In the genomic region with DNA sequence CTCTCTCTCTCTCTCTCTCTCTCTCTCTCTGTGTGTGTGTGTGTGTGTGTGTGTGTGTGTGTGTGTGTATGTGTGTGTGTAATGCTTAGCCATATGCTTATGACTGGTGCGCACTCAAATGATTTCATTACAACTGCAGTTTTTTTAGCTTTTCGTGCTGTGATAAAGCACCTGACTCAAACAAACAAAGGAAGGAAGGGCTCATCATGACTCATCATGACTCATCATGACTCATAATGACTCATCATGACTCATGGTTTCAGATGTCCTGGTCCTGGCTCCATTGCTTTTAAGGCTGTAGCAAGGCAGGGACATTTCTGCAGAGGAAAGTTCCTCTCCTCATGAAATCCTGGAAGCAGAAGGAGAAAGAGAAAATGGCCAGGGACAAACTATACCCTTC, we compare ENCODE assay signal across 23 mouse cellular contexts.
A peak's percentile ranks its signal among the peaks of the same experiment; 100 is the strongest.
DNase-seq lines count a peak whose midpoint lies in the region; TF ChIP-seq lines count a peak whose summit lies in the region.
"Had no signal": no experiment of that assay in that cellular context is flagged by ENCODE, and none has a peak within 500 bp of the region (broad histone marks: within the 10 kb centered on the region; RNA-seq: fewer than 3 reads in every experiment).

No protein-coding gene starts in this region.

- no peaks in the 10 kb centered on the region for H3K27me3 ChIP-seq in testis, adult 2 months (ENCODE audit: control insufficient read depth, insufficient read depth, low read length)
- H3K27me3 ChIP-seq in MEL (ENCODE audit: control insufficient read depth in 1 of 2, insufficient read depth in 2 of 2, low read length in 2 of 2): no peaks in the 10 kb centered on the region
- H3K27me3 ChIP-seq: neural tube, embryonic 15.5 days had no signal

- TF ChIP-seq EP300 in MEL (IDR thresholded peaks at IDR 0.05; ENCODE audit: low read depth in 1 of 2, low read length in 2 of 2): no peak

- no peak for TF ChIP-seq RAD21 in MEL (IDR thresholded peaks at IDR 0.05; ENCODE audit: low read depth, low read length)

- no peak for DNase-seq in testis, postnatal 14 days (ENCODE audit: low spot score)
- DNase-seq in MEL (ENCODE audit: low read depth, low spot score): peak; percentile 32
- peak; percentile 74 for DNase-seq in brain, adult 2 months (ENCODE audit: low read depth, low spot score)
- no peak for DNase-seq in urinary bladder, postnatal 25 days (ENCODE audit: low spot score)
- DNase-seq in cerebellum, postnatal 14 days: no peak
- DNase-seq in embryo, embryonic 10 days (ENCODE audit: low spot score): no peak
- DNase-seq: adrenal gland, postnatal 36 days; cerebellum, adult 9-11 months; embryo, embryonic 11 days; heart, postnatal 4 days; kidney, adult 11 months; layer of hippocampus, postnatal 36 days; lung, postnatal 4 days; midbrain, embryonic 14.5 days; right cerebral cortex, postnatal 25 days; thymus, postnatal 25 days had no signal

- TF ChIP-seq POLR2A in testis, adult 2 months (IDR thresholded peaks at IDR 0.05; ENCODE audit: control insufficient read depth, low read depth, low read length): no peak
- TF ChIP-seq POLR2A in MEL (IDR thresholded peaks at IDR 0.05; ENCODE audit: control insufficient read depth in 1 of 2, insufficient read depth in 1 of 2, low read depth in 1 of 2, low read length in 2 of 2, poor library complexity in 1 of 2): no peak

- peak overlapping the region; percentile 18; the same call in 1 of the 2 replicates for H3K4me3 ChIP-seq in testis, adult 2 months (ENCODE audit: control insufficient read depth, low read depth, low read length)
- H3K4me3 ChIP-seq in MEL (ENCODE audit: control insufficient read depth in 1 of 2, insufficient read depth in 1 of 2, low read depth in 2 of 2, low read length in 2 of 2): no peak overlapping the region
- H3K4me3 ChIP-seq: lung, embryonic 15.5 days; myocyte; neural tube, embryonic 15.5 days had no signal

- H3K79me2 ChIP-seq in MEL (ENCODE audit: control insufficient read depth, insufficient read depth, low read length, poor library complexity): no peaks in the 10 kb centered on the region

- TF ChIP-seq CTCF in testis, adult 2 months (IDR thresholded peaks at IDR 0.05; ENCODE audit: control insufficient read depth, insufficient read depth, insufficient replicate concordance, low read depth, low read length): no peak
- TF ChIP-seq CTCF in MEL (IDR thresholded peaks at IDR 0.05 in 2 of 3, conservative IDR thresholded peaks at IDR 0.05 in 1 of 3; ENCODE audit: control insufficient read depth in 1 of 3, insufficient read depth in 1 of 3, low read depth in 2 of 3, low read length in 3 of 3, poor library complexity in 1 of 3, severe bottlenecking in 1 of 3): no peak

- no peaks in the 10 kb centered on the region for H3K4me1 ChIP-seq in testis, adult 2 months (ENCODE audit: control insufficient read depth, insufficient read depth, low read length)
- no peaks in the 10 kb centered on the region for H3K4me1 ChIP-seq in MEL (ENCODE audit: control insufficient read depth in 1 of 2, insufficient read depth in 2 of 2, low read length in 2 of 2)
- H3K4me1 ChIP-seq: lung, embryonic 15.5 days; neural tube, embryonic 15.5 days had no signal

- H3K36me3 ChIP-seq in testis, adult 2 months (ENCODE audit: control insufficient read depth, insufficient read depth, low read length): no peaks in the 10 kb centered on the region
- no peaks in the 10 kb centered on the region for H3K36me3 ChIP-seq in MEL (ENCODE audit: control insufficient read depth in 1 of 2, insufficient read depth in 2 of 2, low read length in 2 of 2)
- H3K36me3 ChIP-seq: lung, embryonic 15.5 days; neural tube, embryonic 15.5 days had no signal

- H3K9me3 ChIP-seq in MEL (replicated peaks; ENCODE audit: insufficient read depth, low read length): no peaks in the 10 kb centered on the region
- H3K9me3 ChIP-seq: lung, embryonic 15.5 days; neural tube, embryonic 15.5 days had no signal

- H3K9ac ChIP-seq in MEL (ENCODE audit: control insufficient read depth, low read depth, low read length, poor library complexity, severe bottlenecking): no peak overlapping the region
- H3K9ac ChIP-seq: liver, embryonic 14.5 days; lung, embryonic 15.5 days; neural tube, embryonic 15.5 days had no signal

- H3K27ac ChIP-seq in testis, adult 2 months (ENCODE audit: control insufficient read depth, insufficient read depth, low read depth, low read length): no peak overlapping the region
- no peak overlapping the region for H3K27ac ChIP-seq in MEL (ENCODE audit: control insufficient read depth, low read depth, low read length)
- H3K27ac ChIP-seq: hindbrain, postnatal 0 days; kidney, postnatal 0 days; liver, embryonic 14.5 days; lung, embryonic 15.5 days; neural tube, embryonic 15.5 days had no signal

TF ChIP-seq in MEL, 35 proteins besides CTCF, POLR2A, EP300 and RAD21:
- TF ChIP-seq JUND (IDR thresholded peaks at IDR 0.05; ENCODE audit: low read depth, low read length) (peak; percentile 96), MAX (IDR thresholded peaks at IDR 0.05; ENCODE audit: low read length) (no peak), MAFK (IDR thresholded peaks at IDR 0.05; ENCODE audit: borderline replicate concordance, low read depth, low read length) (no peak)

Comparison
In these comparisons a context has a peak if more than half of its experiments do, and no peak if none do; other contexts are left out.
1. DNase-seq: peak in MEL (single experiment) and brain, adult 2 months (single experiment); none in testis, postnatal 14 days (single experiment), urinary bladder, postnatal 25 days (single experiment), cerebellum, postnatal 14 days (0 of 2) and embryo, embryonic 10 days (single experiment).